Mouse (Mus musculus) forebrain, embryonic 12.5 days (tissue): Measurements from ENCODE around the gene Acad10. TPM values are rescaled to one million over a fixed set of nuclear protein-coding genes. Genes with fewer than 3 reads are reported as not detected.
A peak's percentile ranks its signal among the peaks of the same experiment; 100 is the strongest.
"Not testable (repeated sequence)": the region's sequence is repeated elsewhere in the genome, so short reads cannot be mapped to it uniquely, and the experiment has no call there.

Experiments used
- ATAC-seq: fragments of 200-750 bp; cut with Nextera tagmentation; 2 replicates; pipeline ENCODE4 v1.8.0; 2017; ENCODE audit warnings: moderate TSS enrichment; ENCODE audit not compliant: low FRiP score
- H3K27ac ChIP-seq: fragments of 300-500 bp; sonication (generic); 2 replicates; pipeline ENCODE4 v1.5.1; 2016; ENCODE audit warnings: mild to moderate bottlenecking
- H3K27me3 ChIP-seq: fragments of 300-500 bp; sonication (generic); 2 replicates; pipeline ENCODE4 v1.6.1; 2016; ENCODE audit warnings: mild to moderate bottlenecking
- H3K36me3 ChIP-seq: fragments of 300-500 bp; sonication (generic); replicated peaks from 2 replicates; pipeline ENCODE4 v1.6.1; 2016; ENCODE audit warnings: mild to moderate bottlenecking
- H3K4me1 ChIP-seq: fragments of 300-500 bp; sonication (generic); 2 replicates; pipeline ENCODE4 v1.6.1; 2016
- H3K4me2 ChIP-seq: fragments of 300-500 bp; sonication (generic); 2 replicates; pipeline ENCODE4 v1.6.1; 2016; ENCODE audit warnings: mild to moderate bottlenecking, moderate library complexity
- H3K4me3 ChIP-seq: fragments of 300-500 bp; sonication (generic); replicated peaks from 2 replicates; pipeline ENCODE4 v1.5.1; 2016; ENCODE audit warnings: mild to moderate bottlenecking
- H3K9ac ChIP-seq: fragments of 300-500 bp; sonication (generic); 2 replicates; pipeline ENCODE4 v1.6.1; 2016; ENCODE audit warnings: mild to moderate bottlenecking
- H3K9me3 ChIP-seq: fragments of 300-500 bp; sonication (generic); 2 replicates; pipeline ENCODE4 v1.6.1; 2016
- WGBS: fragments of 180-500 bp; shearing (Covaris S2); methylation state at CpG from one replicate; pipeline ENCODE4 v1.1.7; 2016; 5-methylcytosine and 5-hydroxymethylcytosine counted together
- polyA plus RNA-seq: library from polyadenylated mRNA; unstranded; fragments of >200 nt; fragmentation: Nextera tagmentation; extraction: Ambion mirVana; gene quantifications from 2 replicates; pipeline ENCODE4 v1.2.1, GENCODE M21; 2016

Gene Acad10
- polyA plus RNA-seq, 1 experiment from 2014 or later, result 2.5 TPM

- Histone ChIP-seq H3K27ac (no peak overlapping the region), H3K4me3 (no peak overlapping the region), H3K4me1 (no peaks in the 10 kb centered on the region), H3K36me3 (peaks cover 65% of the 10 kb centered on the region), H3K9ac (no peak overlapping the region), H3K4me2 (no peak overlapping the region), H3K27me3 (no peaks in the 10 kb centered on the region), H3K9me3 (no peaks in the 10 kb centered on the region)
- ATAC-seq, result no peak
- 88% methylated on average over 6 of the region's 6 CpGs for WGBS
Observed at GRCm38 (mm10) chr5:121685495-121685894, 25.2 kb upstream of the Acad10 start.

GRCm38 (mm10) chr5:121682250-121682649, 21.9 kb upstream of the Acad10 start:
- WGBS, result 94% methylated on average over 2 of the region's 2 CpGs
- H3K4me3 ChIP-seq, result no peak overlapping the region
- no peak overlapping the region for H3K9ac ChIP-seq
- no peak overlapping the region for H3K27ac ChIP-seq
- H3K36me3 ChIP-seq, result peaks cover 89% of the 10 kb centered on the region
- no peak overlapping the region for H3K4me2 ChIP-seq
- no peaks in the 10 kb centered on the region for H3K4me1 ChIP-seq
- H3K9me3 ChIP-seq, result no peaks in the 10 kb centered on the region
- no peaks in the 10 kb centered on the region for H3K27me3 ChIP-seq
- no peak for ATAC-seq

GRCm38 (mm10) chr5:121670412-121670811, 10.1 kb upstream of the Acad10 start:
- no peak for ATAC-seq
- H3K9ac ChIP-seq, result no peak overlapping the region
- no peak overlapping the region for H3K4me2 ChIP-seq
- WGBS, result 85% methylated on average over 3 of the region's 3 CpGs
- H3K27ac ChIP-seq, result no peak overlapping the region
- H3K9me3 ChIP-seq, result no peaks in the 10 kb centered on the region
- no peaks in the 10 kb centered on the region for H3K27me3 ChIP-seq
- H3K4me1 ChIP-seq, result no peaks in the 10 kb centered on the region
- peaks cover 68% of the 10 kb centered on the region for H3K36me3 ChIP-seq
- H3K4me3 ChIP-seq, result no peak overlapping the region

- H3K36me3 ChIP-seq, result peaks cover 70% of the 10 kb centered on the region
- H3K27ac ChIP-seq, result no peak overlapping the region
- H3K9me3 ChIP-seq, result no peaks in the 10 kb centered on the region
- no peak for ATAC-seq
- no peak overlapping the region for H3K4me2 ChIP-seq
- 83% methylated on average over 6 of the region's 6 CpGs for WGBS
- H3K4me1 ChIP-seq, result no peaks in the 10 kb centered on the region
- H3K27me3 ChIP-seq, result no peaks in the 10 kb centered on the region
- H3K4me3 ChIP-seq, result no peak overlapping the region
- H3K9ac ChIP-seq, result no peak overlapping the region
Observed at GRCm38 (mm10) chr5:121668411-121668810, 8.1 kb upstream of the Acad10 start.

- no peak for ATAC-seq
- Histone ChIP-seq H3K27me3 (no peaks in the 10 kb centered on the region), H3K4me3 (no peak overlapping the region), H3K27ac (no peak overlapping the region), H3K9me3 (no peaks in the 10 kb centered on the region), H3K9ac (no peak overlapping the region), H3K4me2 (no peak overlapping the region), H3K4me1 (0 out of 2 replicates have a peak, but pooled peaks cover 3% of the 10 kb centered on the region), H3K36me3 (peaks cover 70% of the 10 kb centered on the region)
- 98% methylated on average over 4 of the region's 4 CpGs for WGBS
Observed at GRCm38 (mm10) chr5:121667067-121667466, 6.8 kb upstream of the Acad10 start.

- Histone ChIP-seq H3K9me3 (no peaks in the 10 kb centered on the region), H3K4me3 (no peak overlapping the region), H3K27me3 (no peaks in the 10 kb centered on the region), H3K9ac (no peak overlapping the region), H3K4me1 (peaks cover 15% of the 10 kb centered on the region), H3K27ac (no peak overlapping the region), H3K36me3 (peaks cover 55% of the 10 kb centered on the region), H3K4me2 (no peak overlapping the region)
- WGBS, result 95% methylated on average over 9 of the region's 9 CpGs
- ATAC-seq, result no peak
Observed at GRCm38 (mm10) chr5:121664971-121665370, 4.7 kb upstream of the Acad10 start.

- no peaks in the 10 kb centered on the region for H3K9me3 ChIP-seq
- peaks cover 21% of the 10 kb centered on the region for H3K4me1 ChIP-seq
- no peaks in the 10 kb centered on the region for H3K27me3 ChIP-seq
- H3K4me2 ChIP-seq, result no peak overlapping the region
- no peak for ATAC-seq
- no peak overlapping the region for H3K4me3 ChIP-seq
- H3K9ac ChIP-seq, result no peak overlapping the region
- 88% methylated on average over 6 of the region's 6 CpGs for WGBS
- peaks cover 48% of the 10 kb centered on the region for H3K36me3 ChIP-seq
- no peak overlapping the region for H3K27ac ChIP-seq
Observed at GRCm38 (mm10) chr5:121664078-121664477, 3.8 kb upstream of the Acad10 start.

GRCm38 (mm10) chr5:121663456-121663855, 3.1 kb upstream of the Acad10 start:
- H3K9me3 ChIP-seq, result no peaks in the 10 kb centered on the region
- H3K27me3 ChIP-seq, result no peaks in the 10 kb centered on the region
- H3K4me3 ChIP-seq, result no peak overlapping the region
- peaks cover 46% of the 10 kb centered on the region for H3K36me3 ChIP-seq
- no peak overlapping the region for H3K9ac ChIP-seq
- H3K27ac ChIP-seq, result no peak overlapping the region
- 85% methylated on average over 8 of the region's 8 CpGs for WGBS
- no peak for ATAC-seq
- peaks cover 21% of the 10 kb centered on the region for H3K4me1 ChIP-seq
- no peak overlapping the region for H3K4me2 ChIP-seq

- H3K4me1 ChIP-seq, result peaks cover 21% of the 10 kb centered on the region
- no peaks in the 10 kb centered on the region for H3K27me3 ChIP-seq
- H3K4me3 ChIP-seq, result peak overlapping the region; percentile 98
- peak overlapping the region; percentile 92 for H3K4me2 ChIP-seq
- 89% methylated on average over 5 of the region's 5 CpGs for WGBS
- no peak overlapping the region for H3K27ac ChIP-seq
- H3K9ac ChIP-seq, result peak overlapping the region; percentile 92
- H3K9me3 ChIP-seq, result no peaks in the 10 kb centered on the region
- H3K36me3 ChIP-seq, result peaks cover 38% of the 10 kb centered on the region
- ATAC-seq, result no peak
Observed at GRCm38 (mm10) chr5:121661494-121661893, 1.2 kb upstream of the Acad10 start.

GRCm38 (mm10) chr5:121660897-121661254, 562 bp upstream of the Acad10 start:
- Histone ChIP-seq H3K9me3 (no peaks in the 10 kb centered on the region), H3K4me2 (peak overlapping the region; percentile 92), H3K4me3 (peak overlapping the region; percentile 98), H3K27ac (peak overlapping the region; percentile 70), H3K4me1 (peaks cover 21% of the 10 kb centered on the region), H3K27me3 (no peaks in the 10 kb centered on the region), H3K36me3 (peaks cover 33% of the 10 kb centered on the region), H3K9ac (peak overlapping the region; percentile 92)
- under 1% methylated on average over 25 of the region's 26 CpGs for WGBS
- ATAC-seq, result peak; percentile 42

- H3K4me3 ChIP-seq, H3K9ac ChIP-seq, H3K4me2 ChIP-seq, H3K27me3 ChIP-seq, H3K9me3 ChIP-seq, ATAC-seq, H3K36me3 ChIP-seq, H3K27ac ChIP-seq: not testable (repeated sequence)
- peaks cover 21% of the 10 kb centered on the region for H3K4me1 ChIP-seq
- WGBS, result 89% methylated on average over 6 of the region's 6 CpGs
Observed at GRCm38 (mm10) chr5:121657656-121658055, 2.7 kb downstream of the Acad10 start.

- not testable (repeated sequence) for H3K36me3 ChIP-seq, H3K9me3 ChIP-seq, ATAC-seq, H3K9ac ChIP-seq, H3K4me3 ChIP-seq, H3K27ac ChIP-seq, H3K4me2 ChIP-seq, H3K27me3 ChIP-seq
- WGBS, result 80% methylated on average over 6 of the region's 6 CpGs
- peaks cover 17% of the 10 kb centered on the region for H3K4me1 ChIP-seq
Observed at GRCm38 (mm10) chr5:121656866-121657265, 3.4 kb downstream of the Acad10 start.

- WGBS, result 85% methylated on average over 4 of the region's 4 CpGs
- Histone ChIP-seq H3K9ac (no peak overlapping the region), H3K4me2 (no peak overlapping the region), H3K27me3 (no peaks in the 10 kb centered on the region), H3K27ac (no peak overlapping the region), H3K9me3 (no peaks in the 10 kb centered on the region), H3K36me3 (no peaks in the 10 kb centered on the region), H3K4me1 (peaks cover 1% of the 10 kb centered on the region; the same call in 1 of the 2 replicates), H3K4me3 (no peak overlapping the region)
- ATAC-seq, result no peak
Observed at GRCm38 (mm10) chr5:121654526-121654925, 5.8 kb downstream of the Acad10 start.
